Mouse (Mus musculus) bone marrow macrophage, adult 2 months (primary cell): ENCODE data around the gene Ckm.

Experiments
- CTCF ChIP-seq: IDR thresholded peaks from 2 replicates; pipeline ENCODE4 v1.5.1; 2012; ENCODE audit warnings: low read depth, mild to moderate bottlenecking, low read length, moderate library complexity
- POLR2A ChIP-seq: IDR thresholded peaks from 2 replicates; pipeline ENCODE4 v1.6.1; 2012; ENCODE audit warnings: mild to moderate bottlenecking, low read depth, low read length, borderline replicate concordance

GRCm38 (mm10) chr7:19461488-19461887, 56.9 kb downstream of the Ckm start:
- TF ChIP-seq CTCF (peak; percentile 74), POLR2A (no peak)
